Mouse (Mus musculus): Measurements from ENCODE around the gene Nfkbiz. TPM values are rescaled to one million over a fixed set of nuclear protein-coding genes. Genes with fewer than 3 reads are reported as not detected.
"Not testable (repeated sequence)": the region's sequence is repeated elsewhere in the genome, so short reads cannot be mapped to it uniquely, and the experiment has no call there.

Gene Nfkbiz
- polyA plus RNA-seq, 1 experiment from 2014 or later, result 1.2 TPM

- no peak for ATAC-seq (ENCODE audit: low FRiP score, low TSS enrichment)
- no peak for DNase-seq
- Histone ChIP-seq H3K27me3 (ENCODE audit: control insufficient read depth, insufficient read depth, low read length) (no peaks in the 10 kb centered on the region), H3K4me3 (replicated peaks; ENCODE audit: low read depth, low read length) (peak overlapping the region; percentile 47), H3K4me2 (ENCODE audit: low read length) (peak overlapping the region; percentile 60), H3K4me1 (ENCODE audit: control insufficient read depth, insufficient read depth, low read length) (no peaks in the 10 kb centered on the region), H3K36me3 (ENCODE audit: control insufficient read depth, insufficient read depth, low read length) (no peaks in the 10 kb centered on the region), H3K9me3 (ENCODE audit: control insufficient read depth, low read length) (no peaks in the 10 kb centered on the region), H3K9ac (replicated peaks; ENCODE audit: low read length) (peak overlapping the region; percentile 61), H3K27ac (replicated peaks; ENCODE audit: low read depth, low read length) (peak overlapping the region; percentile 55; the same call in 1 of the 2 replicates)
- 7% methylated on average over 3 of the region's 3 CpGs for WGBS
These were observed 580 bp downstream of the Nfkbiz start for GRCm38 (mm10) chr16:55838129-55838509.

- H3K4me2 ChIP-seq (ENCODE audit: low read length), result peak overlapping the region; percentile 60
- H3K9ac ChIP-seq (replicated peaks; ENCODE audit: low read length); H3K9me3 ChIP-seq (ENCODE audit: control insufficient read depth, low read length); H3K27me3 ChIP-seq (ENCODE audit: control insufficient read depth, insufficient read depth, low read length); DNase-seq; H3K36me3 ChIP-seq (ENCODE audit: control insufficient read depth, insufficient read depth, low read length); H3K27ac ChIP-seq (replicated peaks; ENCODE audit: low read depth, low read length); ATAC-seq (ENCODE audit: low FRiP score, low TSS enrichment); H3K4me1 ChIP-seq (ENCODE audit: control insufficient read depth, insufficient read depth, low read length): not testable (repeated sequence)
- 95% methylated on average over 8 of the region's 8 CpGs for WGBS
- H3K4me3 ChIP-seq (replicated peaks; ENCODE audit: low read depth, low read length), result peak overlapping the region; percentile 47
These were observed 1.0 kb downstream of the Nfkbiz start for GRCm38 (mm10) chr16:55837653-55838052.

GRCm38 (mm10) chr16:55837168-55837567 lies 1.5 kb downstream of the Nfkbiz start:
- Histone ChIP-seq H3K36me3 (ENCODE audit: control insufficient read depth, insufficient read depth, low read length) (no peaks in the 10 kb centered on the region), H3K4me1 (ENCODE audit: control insufficient read depth, insufficient read depth, low read length) (no peaks in the 10 kb centered on the region), H3K27me3 (ENCODE audit: control insufficient read depth, insufficient read depth, low read length) (no peaks in the 10 kb centered on the region), H3K9me3 (ENCODE audit: control insufficient read depth, low read length) (no peaks in the 10 kb centered on the region), H3K27ac (replicated peaks; ENCODE audit: low read depth, low read length) (no peak overlapping the region), H3K9ac (replicated peaks; ENCODE audit: low read length) (no peak overlapping the region), H3K4me2 (ENCODE audit: low read length) (no peak overlapping the region), H3K4me3 (replicated peaks; ENCODE audit: low read depth, low read length) (no peak overlapping the region)
- ATAC-seq (ENCODE audit: low FRiP score, low TSS enrichment) (no peak), DNase-seq (no peak)
- WGBS, result 93% methylated on average over 2 of the region's 2 CpGs

- H3K9ac ChIP-seq (replicated peaks; ENCODE audit: low read length), result no peak overlapping the region
- H3K9me3 ChIP-seq (ENCODE audit: control insufficient read depth, low read length), result no peaks in the 10 kb centered on the region
- no peak overlapping the region for H3K4me3 ChIP-seq (replicated peaks; ENCODE audit: low read depth, low read length)
- no peak for ATAC-seq (ENCODE audit: low FRiP score, low TSS enrichment)
- no peak for DNase-seq
- H3K4me1 ChIP-seq (ENCODE audit: control insufficient read depth, insufficient read depth, low read length), result no peaks in the 10 kb centered on the region
- no peak overlapping the region for H3K4me2 ChIP-seq (ENCODE audit: low read length)
- no peaks in the 10 kb centered on the region for H3K27me3 ChIP-seq (ENCODE audit: control insufficient read depth, insufficient read depth, low read length)
- H3K36me3 ChIP-seq (ENCODE audit: control insufficient read depth, insufficient read depth, low read length), result no peaks in the 10 kb centered on the region
- no peak overlapping the region for H3K27ac ChIP-seq (replicated peaks; ENCODE audit: low read depth, low read length)
These were observed 2.9 kb downstream of the Nfkbiz start for GRCm38 (mm10) chr16:55835798-55836197.

GRCm38 (mm10) chr16:55832617-55833016 lies 6.1 kb downstream of the Nfkbiz start:
- DNase-seq (no peak), ATAC-seq (ENCODE audit: low FRiP score, low TSS enrichment) (no peak)
- Histone ChIP-seq H3K36me3 (ENCODE audit: control insufficient read depth, insufficient read depth, low read length) (no peaks in the 10 kb centered on the region), H3K27ac (replicated peaks; ENCODE audit: low read depth, low read length) (no peak overlapping the region), H3K4me1 (ENCODE audit: control insufficient read depth, insufficient read depth, low read length) (no peaks in the 10 kb centered on the region), H3K4me2 (ENCODE audit: low read length) (no peak overlapping the region), H3K4me3 (replicated peaks; ENCODE audit: low read depth, low read length) (no peak overlapping the region), H3K27me3 (ENCODE audit: control insufficient read depth, insufficient read depth, low read length) (no peaks in the 10 kb centered on the region), H3K9me3 (ENCODE audit: control insufficient read depth, low read length) (no peaks in the 10 kb centered on the region), H3K9ac (replicated peaks; ENCODE audit: low read length) (no peak overlapping the region)
- WGBS, result 86% methylated on average over 8 of the region's 8 CpGs

GRCm38 (mm10) chr16:55832040-55832439 lies 6.7 kb downstream of the Nfkbiz start:
- Histone ChIP-seq H3K27me3 (ENCODE audit: control insufficient read depth, insufficient read depth, low read length) (no peaks in the 10 kb centered on the region), H3K4me1 (ENCODE audit: control insufficient read depth, insufficient read depth, low read length) (no peaks in the 10 kb centered on the region), H3K9me3 (ENCODE audit: control insufficient read depth, low read length) (no peaks in the 10 kb centered on the region), H3K4me3 (replicated peaks; ENCODE audit: low read depth, low read length) (no peak overlapping the region), H3K4me2 (ENCODE audit: low read length) (no peak overlapping the region), H3K27ac (replicated peaks; ENCODE audit: low read depth, low read length) (no peak overlapping the region), H3K36me3 (ENCODE audit: control insufficient read depth, insufficient read depth, low read length) (no peaks in the 10 kb centered on the region), H3K9ac (replicated peaks; ENCODE audit: low read length) (no peak overlapping the region)
- WGBS, result 98% methylated on average over 6 of the region's 6 CpGs
- DNase-seq (no peak), ATAC-seq (ENCODE audit: low FRiP score, low TSS enrichment) (no peak)

GRCm38 (mm10) chr16:55831451-55831850 lies 7.2 kb downstream of the Nfkbiz start:
- H3K4me3 ChIP-seq (replicated peaks; ENCODE audit: low read depth, low read length), result no peak overlapping the region
- H3K4me1 ChIP-seq (ENCODE audit: control insufficient read depth, insufficient read depth, low read length), result no peaks in the 10 kb centered on the region
- H3K9ac ChIP-seq (replicated peaks; ENCODE audit: low read length), result no peak overlapping the region
- WGBS, result 95% methylated on average over 1 of the region's 1 CpGs
- H3K36me3 ChIP-seq (ENCODE audit: control insufficient read depth, insufficient read depth, low read length), result no peaks in the 10 kb centered on the region
- no peak overlapping the region for H3K4me2 ChIP-seq (ENCODE audit: low read length)
- no peak overlapping the region for H3K27ac ChIP-seq (replicated peaks; ENCODE audit: low read depth, low read length)
- DNase-seq, result no peak
- no peaks in the 10 kb centered on the region for H3K9me3 ChIP-seq (ENCODE audit: control insufficient read depth, low read length)
- no peaks in the 10 kb centered on the region for H3K27me3 ChIP-seq (ENCODE audit: control insufficient read depth, insufficient read depth, low read length)
- no peak for ATAC-seq (ENCODE audit: low FRiP score, low TSS enrichment)

GRCm38 (mm10) chr16:55823398-55824155 lies 15.1 kb downstream of the Nfkbiz start:
- Histone ChIP-seq H3K4me1 (ENCODE audit: control insufficient read depth, insufficient read depth, low read length) (peaks cover 4% of the 10 kb centered on the region; the same call in 1 of the 2 replicates), H3K4me3 (replicated peaks; ENCODE audit: low read depth, low read length) (no peak overlapping the region), H3K9ac (replicated peaks; ENCODE audit: low read length) (no peak overlapping the region), H3K9me3 (ENCODE audit: control insufficient read depth, low read length) (no peaks in the 10 kb centered on the region), H3K27me3 (ENCODE audit: control insufficient read depth, insufficient read depth, low read length) (peaks cover 16% of the 10 kb centered on the region), H3K4me2 (ENCODE audit: low read length) (no peak overlapping the region), H3K27ac (replicated peaks; ENCODE audit: low read depth, low read length) (no peak overlapping the region), H3K36me3 (ENCODE audit: control insufficient read depth, insufficient read depth, low read length) (no peaks in the 10 kb centered on the region)
- ATAC-seq (ENCODE audit: low FRiP score, low TSS enrichment) (no peak), DNase-seq (no peak)
- 54% methylated on average over 11 of the region's 11 CpGs for WGBS

- peak overlapping the region; percentile 78; the same call in 1 of the 2 replicates for H3K4me3 ChIP-seq (replicated peaks; ENCODE audit: low read depth, low read length)
- no peak for DNase-seq
These were observed 15.8 kb downstream of the Nfkbiz start for GRCm38 (mm10) chr16:55822741-55823397.

More at GRCm38 (mm10) chr16:55822741-55823397, 15.8 kb downstream of the Nfkbiz start:
- H3K36me3 ChIP-seq (ENCODE audit: control insufficient read depth, insufficient read depth, low read length), result peaks cover under 1% of the 10 kb centered on the region; the same call in 1 of the 2 replicates
- ATAC-seq (ENCODE audit: low FRiP score, low TSS enrichment), result no peak
- no peak overlapping the region for H3K27ac ChIP-seq (replicated peaks; ENCODE audit: low read depth, low read length)
- H3K4me1 ChIP-seq (ENCODE audit: control insufficient read depth, insufficient read depth, low read length), result peaks cover 4% of the 10 kb centered on the region; the same call in 1 of the 2 replicates
- peak overlapping the region; percentile 94 for H3K4me2 ChIP-seq (ENCODE audit: low read length)
- peaks cover 16% of the 10 kb centered on the region for H3K27me3 ChIP-seq (ENCODE audit: control insufficient read depth, insufficient read depth, low read length)
- no peak overlapping the region for H3K9ac ChIP-seq (replicated peaks; ENCODE audit: low read length)
- WGBS, result 44% methylated on average over 18 of the region's 18 CpGs
- no peaks in the 10 kb centered on the region for H3K9me3 ChIP-seq (ENCODE audit: control insufficient read depth, low read length)
